Mouse (Mus musculus) cerebellum, adult 2 months (tissue): ENCODE results near the gene Hspb8.

Experiments used
- CTCF ChIP-seq: fragments of 200-500 bp; IDR thresholded peaks from 2 replicates; pipeline ENCODE4 v1.5.1; 2011; ENCODE audit warnings: low read depth, mild to moderate bottlenecking, control low read depth, low read length, moderate library complexity, borderline replicate concordance; ENCODE audit not compliant: insufficient read depth
- POLR2A ChIP-seq: fragments of 200-500 bp; IDR thresholded peaks from 2 replicates; pipeline ENCODE4 v1.6.1; 2011; ENCODE audit warnings: low read length, control low read depth, borderline replicate concordance; ENCODE audit not compliant: insufficient read depth

DNA sequence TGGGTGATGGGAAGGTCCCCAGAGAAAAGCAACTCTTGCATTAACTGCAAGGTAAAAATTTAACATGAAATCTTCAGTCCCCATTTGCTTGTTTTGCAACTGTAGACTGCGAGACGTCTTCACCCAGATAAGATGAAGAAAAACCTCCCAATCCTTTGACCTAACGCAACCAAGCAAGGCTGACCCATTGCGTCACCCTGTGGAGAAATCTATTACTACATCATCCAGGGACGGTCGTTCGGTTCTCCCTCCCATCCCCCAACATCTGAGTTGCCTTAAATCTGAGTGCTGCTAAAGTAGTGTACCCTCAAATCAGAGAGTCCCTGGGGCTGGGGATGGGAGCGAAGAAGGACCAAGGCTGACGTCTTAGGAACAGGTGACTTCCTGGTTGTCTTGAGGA is 13.7 kb downstream of the Hspb8 start:
- no peak for TF ChIP-seq CTCF
- TF ChIP-seq POLR2A: no peak
